Mouse (Mus musculus) midbrain, embryonic 13.5 days (tissue): Measurements from ENCODE around the gene Csnk2a1. TPM values are rescaled to one million over a fixed set of nuclear protein-coding genes. Genes with fewer than 3 reads are reported as not detected.
"Not testable (repeated sequence)": the region's sequence is repeated elsewhere in the genome, so short reads cannot be mapped to it uniquely, and the experiment has no call there.

Source experiments
- ATAC-seq: fragments of 200-750 bp; cut with Nextera tagmentation; 2 replicates; pipeline ENCODE4 v1.8.0; 2017; ENCODE audit warnings: mild to moderate bottlenecking, moderate TSS enrichment, moderate library complexity
- H3K27ac ChIP-seq: fragments of 300-500 bp; sonication (generic); 2 replicates; pipeline ENCODE4 v1.5.1; 2015; ENCODE audit warnings: inconsistent platforms, mild to moderate bottlenecking, moderate library complexity
- H3K27me3 ChIP-seq: fragments of 300-500 bp; sonication (generic); 2 replicates; pipeline ENCODE4 v1.6.1; 2015; ENCODE audit warnings: mild to moderate bottlenecking, inconsistent platforms
- H3K36me3 ChIP-seq: fragments of 300-500 bp; sonication (generic); 2 replicates; pipeline ENCODE4 v1.6.1; 2015; ENCODE audit warnings: mild to moderate bottlenecking, inconsistent platforms
- H3K4me1 ChIP-seq: fragments of 300-500 bp; sonication (generic); replicated peaks from 2 replicates; pipeline ENCODE4 v1.6.1; 2015; ENCODE audit warnings: inconsistent platforms
- H3K4me2 ChIP-seq: fragments of 300-500 bp; sonication (generic); replicated peaks from 2 replicates; pipeline ENCODE4 v1.6.1; 2015; ENCODE audit warnings: moderate library complexity, mild to moderate bottlenecking, inconsistent platforms
- H3K4me3 ChIP-seq: fragments of 300-500 bp; sonication (generic); replicated peaks from 2 replicates; pipeline ENCODE4 v1.5.1; 2015; ENCODE audit warnings: mild to moderate bottlenecking, inconsistent platforms
- H3K9ac ChIP-seq: fragments of 300-500 bp; sonication (generic); replicated peaks from 2 replicates; pipeline ENCODE4 v1.6.1; 2015; ENCODE audit warnings: mild to moderate bottlenecking, inconsistent platforms
- H3K9me3 ChIP-seq: fragments of 300-500 bp; sonication (generic); 2 replicates; pipeline ENCODE4 v1.6.1; 2016; ENCODE audit warnings: mild to moderate bottlenecking, inconsistent platforms
- WGBS: fragments of 180-500 bp; shearing (Covaris S2); methylation state at CpG from one replicate; pipeline ENCODE4 v1.1.7; 2015; 5-methylcytosine and 5-hydroxymethylcytosine counted together
- polyA plus RNA-seq: library from polyadenylated mRNA; unstranded; fragments of >200 nt; fragmentation: Nextera tagmentation; extraction: Ambion mirVana; gene quantifications from 2 replicates; pipeline ENCODE4 v1.2.1, GENCODE M21; 2015

The Csnk2a1 gene
- polyA plus RNA-seq, 1 experiment from 2014 or later: 125 TPM

DNA sequence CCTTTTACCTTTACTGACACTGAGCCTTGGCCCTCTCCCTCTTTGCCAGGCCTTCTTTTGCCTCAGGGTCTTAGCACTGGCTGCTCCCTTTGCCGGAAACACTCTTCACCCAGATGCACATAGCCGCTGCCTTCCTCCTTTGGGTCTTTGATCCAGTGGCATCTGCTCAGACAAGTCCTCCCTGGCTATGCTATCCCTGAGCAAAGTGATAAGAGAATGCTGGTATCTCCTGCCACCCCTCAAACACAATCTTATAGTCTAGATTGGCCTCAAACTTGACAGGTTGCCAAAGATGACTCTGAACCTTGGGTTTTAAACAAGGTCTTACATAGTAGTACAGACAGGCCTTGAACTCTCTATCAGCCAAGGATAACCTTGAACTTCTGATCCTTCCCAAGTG, 32.1 kb upstream of the Csnk2a1 start:
- 98% methylated on average over 2 of the region's 2 CpGs for WGBS
- Histone ChIP-seq H3K27ac (no peak overlapping the region), H3K36me3 (no peaks in the 10 kb centered on the region), H3K4me1 (no peaks in the 10 kb centered on the region), H3K4me2 (no peak overlapping the region), H3K9ac (no peak overlapping the region), H3K9me3 (no peaks in the 10 kb centered on the region), H3K27me3 (no peaks in the 10 kb centered on the region), H3K4me3 (no peak overlapping the region)
- no peak for ATAC-seq

DNA sequence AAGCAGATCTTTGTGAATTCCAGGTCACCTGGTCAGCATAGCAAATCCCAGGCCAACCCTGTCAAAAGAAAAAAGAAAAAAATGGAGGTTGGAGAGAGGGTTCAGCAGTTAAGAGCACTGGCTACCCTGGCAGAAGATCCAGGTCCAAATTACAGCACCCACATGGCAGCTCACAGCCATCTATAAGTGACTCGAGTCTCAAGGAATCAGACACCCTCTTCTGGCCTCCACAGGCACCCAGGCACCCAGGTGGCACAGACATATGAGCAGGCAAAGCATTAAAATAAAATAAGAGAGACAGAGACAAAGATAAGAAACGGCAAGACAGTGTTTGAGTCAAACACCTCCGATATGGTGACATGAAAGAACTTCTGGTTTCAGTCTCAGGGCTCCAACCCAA, 29.7 kb upstream of the Csnk2a1 start:
- Histone ChIP-seq H3K9me3 (no peaks in the 10 kb centered on the region), H3K27ac (no peak overlapping the region), H3K4me3 (no peak overlapping the region), H3K9ac (0 out of 2 replicates have a peak overlapping the region, but pooled peaks have one; percentile 19), H3K27me3 (no peaks in the 10 kb centered on the region), H3K4me1 (no peaks in the 10 kb centered on the region), H3K4me2 (no peak overlapping the region), H3K36me3 (no peaks in the 10 kb centered on the region)
- peak; percentile 48 for ATAC-seq
- 34% methylated on average over 3 of the region's 3 CpGs for WGBS

DNA sequence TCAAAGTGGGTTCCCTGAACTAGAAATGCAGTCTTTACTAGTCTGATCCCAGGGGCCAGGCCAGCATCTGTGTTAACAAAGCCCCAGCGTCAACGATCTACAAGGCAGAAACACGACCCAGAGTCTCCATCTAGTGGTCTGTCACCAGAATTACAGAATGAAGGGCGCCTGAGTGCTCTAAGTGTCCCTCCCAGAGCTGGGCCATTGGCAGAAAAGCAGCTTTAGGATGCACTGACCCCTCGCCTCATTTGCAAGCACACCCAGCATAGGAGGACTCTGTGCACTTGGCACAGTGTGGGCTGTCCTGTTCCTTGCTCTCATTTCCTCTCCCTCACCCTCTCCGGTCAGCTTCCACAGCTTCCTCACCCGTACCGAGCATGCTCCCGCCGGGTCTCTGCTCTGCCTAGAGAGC, 29.3 kb upstream of the Csnk2a1 start:
- Histone ChIP-seq H3K36me3 (no peaks in the 10 kb centered on the region), H3K27me3 (no peaks in the 10 kb centered on the region), H3K9me3 (no peaks in the 10 kb centered on the region), H3K4me1 (no peaks in the 10 kb centered on the region), H3K27ac (no peak overlapping the region), H3K4me2 (no peak overlapping the region), H3K9ac (no peak overlapping the region), H3K4me3 (no peak overlapping the region)
- ATAC-seq: peak; percentile 93
- WGBS: 46% methylated on average over 10 of the region's 10 CpGs

DNA sequence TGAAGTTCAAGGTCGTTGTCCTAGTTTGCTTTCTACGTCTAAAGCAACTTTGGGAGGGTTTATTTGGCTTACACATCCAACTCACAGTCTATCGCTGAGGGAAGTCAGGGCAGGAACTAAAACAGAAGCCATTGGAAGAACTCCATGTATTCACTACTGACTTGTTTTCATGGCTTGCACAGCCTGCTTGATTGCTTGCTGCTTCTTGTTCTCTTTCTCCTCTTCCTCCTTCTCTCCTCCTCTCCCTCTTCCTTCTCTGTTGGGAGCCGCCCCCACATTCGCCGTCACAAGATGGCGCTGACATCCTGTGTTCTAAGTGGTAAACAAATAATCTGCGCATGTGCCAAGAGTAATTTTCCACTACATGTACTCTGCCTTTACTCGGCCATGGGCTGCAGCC, 20.5 kb upstream of the Csnk2a1 start:
- H3K27me3 ChIP-seq, H3K4me3 ChIP-seq, H3K9ac ChIP-seq, H3K36me3 ChIP-seq, H3K4me1 ChIP-seq, ATAC-seq, H3K27ac ChIP-seq, H3K9me3 ChIP-seq, H3K4me2 ChIP-seq: not testable (repeated sequence)
- 93% methylated on average over 7 of the region's 9 CpGs for WGBS

DNA sequence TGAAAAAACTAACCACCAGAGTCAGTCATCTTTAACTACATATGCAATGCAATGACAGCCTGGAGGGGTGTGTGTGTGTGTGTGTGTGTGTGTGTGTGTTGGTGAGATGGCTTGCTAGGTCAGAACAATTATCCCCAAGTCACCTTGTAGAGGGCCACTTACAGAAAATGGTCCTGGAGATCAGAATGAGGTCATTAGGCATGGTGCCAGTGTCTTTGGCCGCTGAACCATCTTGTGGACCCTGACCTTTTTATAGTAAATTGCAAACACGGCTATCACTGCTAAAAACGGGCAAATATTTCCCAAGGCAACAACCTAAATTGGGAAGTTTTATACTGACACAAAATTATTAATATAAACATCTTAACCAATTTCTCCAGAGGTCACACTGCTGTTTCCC, 14.8 kb upstream of the Csnk2a1 start:
- H3K4me2 ChIP-seq: no peak overlapping the region
- H3K27me3 ChIP-seq: no peaks in the 10 kb centered on the region
- H3K9ac ChIP-seq: no peak overlapping the region
- no peaks in the 10 kb centered on the region for H3K4me1 ChIP-seq
- no peaks in the 10 kb centered on the region for H3K9me3 ChIP-seq
- no peak for ATAC-seq
- H3K4me3 ChIP-seq: no peak overlapping the region
- H3K36me3 ChIP-seq: no peaks in the 10 kb centered on the region
- no peak overlapping the region for H3K27ac ChIP-seq
- 87% methylated on average over 3 of the region's 3 CpGs for WGBS

DNA sequence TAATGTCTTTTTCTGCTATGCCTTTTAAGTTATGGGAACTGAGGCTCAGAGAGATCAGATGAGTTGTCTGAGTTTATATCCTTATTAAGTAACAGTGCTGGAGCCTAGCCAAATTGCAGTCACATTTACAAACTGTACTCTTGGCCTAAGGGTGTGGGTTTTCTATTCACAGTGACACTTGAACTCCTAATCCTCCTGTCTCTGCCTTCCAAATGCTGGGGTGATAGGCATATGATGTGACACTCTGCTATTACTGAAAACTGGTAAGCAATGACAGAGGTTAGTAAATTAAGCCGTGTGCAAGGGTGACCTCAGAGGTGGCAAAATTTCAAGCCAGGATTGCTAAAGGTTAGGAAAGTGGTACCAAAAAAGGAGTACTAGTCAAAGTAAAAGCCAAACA, 9.7 kb upstream of the Csnk2a1 start:
- Histone ChIP-seq H3K9me3 (no peaks in the 10 kb centered on the region), H3K4me3 (no peak overlapping the region), H3K36me3 (no peaks in the 10 kb centered on the region), H3K27ac (no peak overlapping the region), H3K9ac (no peak overlapping the region), H3K27me3 (no peaks in the 10 kb centered on the region), H3K4me1 (no peaks in the 10 kb centered on the region), H3K4me2 (no peak overlapping the region)
- ATAC-seq: no peak
- WGBS: 91% methylated on average over 1 of the region's 1 CpGs

DNA sequence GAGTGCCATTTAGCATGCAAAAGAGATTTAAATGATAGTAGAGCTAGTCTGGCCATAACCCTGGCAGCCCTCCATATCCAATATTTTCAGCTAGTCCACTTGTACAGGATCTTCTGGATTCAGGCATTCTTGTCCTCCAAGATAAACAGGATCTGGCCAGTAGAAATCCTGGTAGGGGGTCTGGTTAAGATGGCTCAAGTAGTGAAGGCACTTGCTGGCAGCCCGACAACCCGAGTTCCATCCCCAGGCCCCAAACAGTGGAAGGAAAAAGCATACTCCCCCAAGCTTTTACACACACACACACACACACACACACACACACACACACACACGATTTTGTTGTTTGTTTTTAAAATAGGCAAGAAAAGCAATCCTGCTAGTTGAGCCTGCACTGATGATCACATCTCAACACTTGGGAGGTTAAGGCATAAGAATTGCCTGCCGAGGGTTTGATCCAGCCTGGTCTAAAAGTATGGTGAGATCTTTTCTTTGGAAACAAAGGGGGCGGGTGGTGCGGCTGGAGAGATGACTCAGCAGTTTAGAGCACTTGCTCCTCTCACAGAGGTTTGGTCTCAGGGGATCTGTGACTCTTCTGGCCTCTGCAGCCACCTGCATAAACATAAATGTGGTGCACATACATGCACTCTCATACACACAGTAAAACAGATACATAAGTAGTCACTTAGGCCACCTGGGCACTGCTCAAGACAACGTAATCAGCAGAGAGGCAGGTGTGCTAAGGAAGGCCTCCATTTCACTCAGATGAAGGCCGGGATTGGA, 2.9 kb upstream of the Csnk2a1 start:
- no peak overlapping the region for H3K4me2 ChIP-seq
- no peaks in the 10 kb centered on the region for H3K27me3 ChIP-seq
- H3K27ac ChIP-seq: no peak overlapping the region
- no peaks in the 10 kb centered on the region for H3K9me3 ChIP-seq
- no peak overlapping the region for H3K9ac ChIP-seq
- no peaks in the 10 kb centered on the region for H3K36me3 ChIP-seq
- no peak overlapping the region for H3K4me3 ChIP-seq
- H3K4me1 ChIP-seq: peaks cover 21% of the 10 kb centered on the region
- WGBS: 68% methylated on average over 8 of the region's 8 CpGs
- no peak for ATAC-seq

DNA sequence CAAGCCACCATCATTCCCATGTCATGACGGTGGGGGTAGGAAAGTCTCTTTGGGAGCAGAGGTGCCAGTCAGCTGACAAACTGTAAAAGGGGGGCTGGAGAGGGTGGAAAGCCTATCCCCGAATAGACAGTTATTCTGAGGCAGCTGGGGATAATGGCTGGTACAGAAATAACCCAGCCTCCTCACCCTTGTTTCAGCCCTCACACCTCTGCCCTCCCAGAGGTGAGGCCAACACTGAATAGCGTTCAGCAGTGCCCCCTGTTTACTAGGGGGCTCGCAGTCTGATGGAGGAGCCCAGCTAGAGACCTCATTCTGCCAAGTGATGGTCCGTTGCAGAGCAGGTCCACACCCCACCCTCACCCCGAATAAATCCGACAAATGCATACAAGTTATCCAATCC, 1.1 kb upstream of the Csnk2a1 start:
- H3K9ac ChIP-seq: peak overlapping the region; percentile 52
- ATAC-seq: no peak
- peaks cover 24% of the 10 kb centered on the region for H3K4me1 ChIP-seq
- 75% methylated on average over 7 of the region's 7 CpGs for WGBS
- H3K36me3 ChIP-seq: no peaks in the 10 kb centered on the region
- H3K4me2 ChIP-seq: no peak overlapping the region
- no peaks in the 10 kb centered on the region for H3K27me3 ChIP-seq
- no peak overlapping the region for H3K4me3 ChIP-seq
- no peak overlapping the region for H3K27ac ChIP-seq
- H3K9me3 ChIP-seq: no peaks in the 10 kb centered on the region

DNA sequence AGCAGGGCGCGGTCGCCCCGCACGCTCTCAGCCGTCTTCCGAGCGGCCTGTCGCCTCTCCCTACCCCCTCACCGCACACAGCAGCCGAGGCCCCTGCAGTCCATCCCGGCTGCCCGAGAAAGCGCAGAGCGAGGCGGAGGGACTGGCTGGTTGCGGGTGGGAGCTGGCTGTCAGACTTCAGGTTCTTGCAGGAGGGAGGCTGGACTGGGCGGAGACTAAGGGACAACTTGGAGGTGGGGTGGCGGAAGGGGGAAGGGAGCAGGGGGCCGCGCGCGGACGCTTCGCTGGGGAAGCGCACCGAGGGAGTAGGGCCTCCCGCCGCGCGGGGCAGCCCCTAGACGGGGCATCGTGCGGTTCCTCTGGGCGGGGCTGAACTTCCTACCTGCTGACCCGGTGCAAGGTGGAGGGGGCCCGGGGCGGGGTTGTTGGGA, 427 bp downstream of the Csnk2a1 start:
- Histone ChIP-seq H3K4me2 (peak overlapping the region; percentile 75), H3K27me3 (no peaks in the 10 kb centered on the region), H3K9me3 (no peaks in the 10 kb centered on the region), H3K27ac (peak overlapping the region; percentile 98), H3K36me3 (0 out of 2 replicates have a peak, but pooled peaks cover 4% of the 10 kb centered on the region), H3K4me1 (peaks cover 24% of the 10 kb centered on the region), H3K9ac (peak overlapping the region; percentile 97), H3K4me3 (peak overlapping the region; percentile 99)
- WGBS: under 1% methylated on average over 38 of the region's 38 CpGs
- peak; percentile 92 for ATAC-seq

DNA sequence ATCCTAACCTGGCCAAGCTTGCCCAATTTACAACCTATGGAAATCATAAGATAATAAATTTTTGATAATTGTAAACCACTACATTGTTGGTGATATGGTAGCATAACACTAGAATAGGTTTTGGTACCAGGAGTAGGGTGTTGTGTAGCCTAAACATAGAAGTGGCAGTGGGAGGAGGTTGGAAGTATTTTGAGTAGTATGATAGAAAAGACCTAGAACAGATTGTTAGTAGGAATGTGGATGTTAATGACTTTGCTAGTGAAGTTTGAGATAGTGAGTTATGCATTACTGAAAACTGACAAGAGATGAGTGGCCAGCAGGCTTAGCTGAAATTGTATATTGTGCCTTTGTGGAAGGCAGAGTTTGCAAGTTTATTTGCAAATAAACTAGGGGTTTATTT, 3.4 kb downstream of the Csnk2a1 start:
- ATAC-seq: no peak
- Histone ChIP-seq H3K4me3 (no peak overlapping the region), H3K27me3 (no peaks in the 10 kb centered on the region), H3K27ac (no peak overlapping the region), H3K9me3 (no peaks in the 10 kb centered on the region), H3K4me2 (no peak overlapping the region), H3K9ac (no peak overlapping the region), H3K4me1 (peaks cover 24% of the 10 kb centered on the region), H3K36me3 (0 out of 2 replicates have a peak, but pooled peaks cover 4% of the 10 kb centered on the region)

DNA sequence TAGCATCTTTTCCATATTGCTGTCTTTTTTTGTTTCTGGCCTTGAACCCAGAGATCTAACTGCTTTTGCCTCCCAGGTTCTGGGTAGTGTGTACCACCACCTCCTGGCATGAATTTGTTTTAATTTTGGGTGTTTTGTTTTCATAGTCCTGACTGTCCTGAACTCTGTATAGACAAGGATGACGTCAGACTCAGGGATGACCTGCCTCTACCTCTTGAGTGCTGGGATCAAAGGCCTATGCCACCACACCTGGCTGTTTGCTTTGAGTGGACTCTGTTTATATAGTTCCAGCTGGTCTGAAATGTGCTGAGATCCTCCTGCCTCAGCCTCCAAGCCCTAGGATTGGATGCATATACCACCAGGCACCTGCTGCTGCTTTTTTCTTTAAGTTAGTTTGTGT, 11.3 kb downstream of the Csnk2a1 start:
- no peak overlapping the region for H3K4me2 ChIP-seq
- H3K9me3 ChIP-seq: no peaks in the 10 kb centered on the region
- H3K9ac ChIP-seq: no peak overlapping the region
- no peak overlapping the region for H3K27ac ChIP-seq
- H3K27me3 ChIP-seq: no peaks in the 10 kb centered on the region
- no peak overlapping the region for H3K4me3 ChIP-seq
- ATAC-seq: no peak
- H3K4me1 ChIP-seq: no peaks in the 10 kb centered on the region
- WGBS: 94% methylated on average over 1 of the region's 1 CpGs
- H3K36me3 ChIP-seq: peaks cover 24% of the 10 kb centered on the region

DNA sequence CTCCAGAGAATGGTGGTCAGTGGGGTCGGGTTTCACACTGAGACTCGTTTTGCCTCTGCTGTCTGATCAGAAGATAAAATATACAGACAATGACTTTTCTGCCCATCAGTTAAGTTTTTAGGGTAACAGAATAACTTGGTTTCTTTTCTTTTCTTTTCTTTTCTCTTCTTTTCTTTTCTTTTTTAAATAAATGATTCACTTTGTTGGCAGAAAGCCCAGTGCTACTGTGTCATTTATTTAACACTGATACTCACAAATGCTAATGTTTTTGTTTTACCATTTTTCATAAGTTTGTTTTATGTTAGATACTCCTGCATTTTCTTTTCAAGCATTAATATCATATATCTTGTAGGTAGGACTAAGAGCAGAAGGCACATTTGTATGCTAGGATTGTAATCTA, 13.9 kb downstream of the Csnk2a1 start:
- Histone ChIP-seq H3K4me2 (no peak overlapping the region), H3K4me3 (no peak overlapping the region), H3K36me3 (peaks cover 24% of the 10 kb centered on the region), H3K9me3 (no peaks in the 10 kb centered on the region), H3K27ac (no peak overlapping the region), H3K27me3 (no peaks in the 10 kb centered on the region), H3K4me1 (no peaks in the 10 kb centered on the region), H3K9ac (no peak overlapping the region)
- 76% methylated on average over 2 of the region's 2 CpGs for WGBS
- no peak for ATAC-seq

DNA sequence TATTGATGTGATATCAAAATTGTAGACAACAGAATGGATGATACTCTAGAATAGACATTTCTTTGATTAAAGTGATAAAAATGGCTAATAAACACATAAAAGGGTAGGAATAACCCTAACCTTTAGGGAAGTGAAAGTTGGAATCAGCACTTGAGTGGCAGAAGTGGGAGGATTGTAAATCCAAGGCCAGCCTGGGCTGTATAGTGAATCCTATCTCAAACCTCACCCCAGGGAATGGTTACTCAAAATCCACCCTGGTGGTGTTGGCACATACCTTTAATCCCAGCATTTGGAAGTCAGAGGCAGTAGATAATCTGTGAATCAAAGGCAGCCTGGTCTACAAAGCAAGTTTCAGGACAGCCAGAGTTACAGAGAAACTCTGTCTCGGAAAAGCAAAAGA, 20.6 kb downstream of the Csnk2a1 start:
- H3K9me3 ChIP-seq: no peaks in the 10 kb centered on the region
- ATAC-seq: no peak
- no peak overlapping the region for H3K4me3 ChIP-seq
- 85% methylated on average over 1 of the region's 1 CpGs for WGBS
- no peak overlapping the region for H3K27ac ChIP-seq
- no peaks in the 10 kb centered on the region for H3K4me1 ChIP-seq
- peaks cover 19% of the 10 kb centered on the region for H3K36me3 ChIP-seq
- no peak overlapping the region for H3K9ac ChIP-seq
- no peaks in the 10 kb centered on the region for H3K27me3 ChIP-seq
- no peak overlapping the region for H3K4me2 ChIP-seq
